Mouse (Mus musculus) G1E (cell line): ENCODE results near the gene Nudcd2. TPM values are rescaled to one million over a fixed set of nuclear protein-coding genes. Genes with fewer than 3 reads are reported as not detected.
A peak's percentile ranks its signal among the peaks of the same experiment; 100 is the strongest.

ENCODE experiments used
- ATAC-seq: 2 replicates; pipeline ENCODE4 v1.8.0; 2016; ENCODE audit warnings: mild to moderate bottlenecking; ENCODE audit not compliant: insufficient number of reproducible peaks, poor library complexity, low FRiP score, severe bottlenecking; ENCODE audit errors: extremely low read depth
- DNase-seq: peaks from one replicate; pipeline ENCODE4 v3.0.0; 2012; ENCODE audit warnings: low spot score
- H3K27me3 ChIP-seq: 2 replicates; pipeline ENCODE4 v1.6.1; 2012; ENCODE audit warnings: mild to moderate bottlenecking, low read length, inconsistent platforms; ENCODE audit not compliant: insufficient read depth
- H3K36me3 ChIP-seq: replicated peaks from 2 replicates; pipeline ENCODE3; 2012; ENCODE audit warnings: mild to moderate bottlenecking, inconsistent platforms
- H3K4me1 ChIP-seq: 2 replicates; pipeline ENCODE4 v1.6.1; 2012; ENCODE audit warnings: low read depth, low read length, inconsistent platforms, mixed read lengths; ENCODE audit not compliant: insufficient read depth
- H3K4me3 ChIP-seq: 2 replicates; pipeline ENCODE4 v1.5.1; 2012; ENCODE audit warnings: low read depth, mild to moderate bottlenecking, inconsistent platforms, low read length, moderate library complexity, mixed read lengths
- H3K9me3 ChIP-seq: replicated peaks from 2 replicates; pipeline ENCODE4 v1.6.1; 2012; ENCODE audit warnings: inconsistent platforms
- CTCF ChIP-seq: IDR thresholded peaks from 2 replicates; pipeline ENCODE4 v1.5.1; 2012; ENCODE audit warnings: low read depth, low read length, inconsistent platforms, mixed read lengths
- GATA1 ChIP-seq: IDR thresholded peaks from 2 replicates; pipeline ENCODE4 v1.6.1; 2012; ENCODE audit warnings: borderline replicate concordance, low read length, inconsistent platforms, mixed read lengths
- GATA2 ChIP-seq: IDR thresholded peaks from 2 replicates; pipeline ENCODE4 v1.6.1; 2012; ENCODE audit warnings: low read depth, low read length, inconsistent platforms, borderline replicate concordance
- POLR2AphosphoS5 ChIP-seq: IDR thresholded peaks from 2 replicates; pipeline ENCODE4 v1.6.1; 2012; ENCODE audit warnings: low read depth, low read length, inconsistent platforms; ENCODE audit not compliant: insufficient replicate concordance
- TAL1 ChIP-seq: conservative IDR thresholded peaks from 2 replicates; pipeline ENCODE4 v1.6.1; 2012; ENCODE audit warnings: low read depth, low read length, inconsistent platforms, mixed read lengths
- polyA plus RNA-seq: library from polyadenylated mRNA; stranded (reverse); fragments of >175 nt; gene quantifications from 2 replicates; pipeline ENCODE4 v1.2.3, GENCODE M21; 2012
- total RNA-seq, 2 experiments: library from RNA; stranded (forward) in 1 of 2; stranded (reverse) in 1 of 2; fragments of 200-1000 nt in 1 of 2; fragments of >200 nt in 1 of 2; fragmentation: Nextera tagmentation in 1 of 2; gene quantifications; 2 replicates each; pipeline ENCODE4 v1.2.3; 2014 to 2017

Gene Nudcd2
- total and polyA plus RNA-seq, 3 experiments = 54.0 to 183 (median 129) TPM

DNA sequence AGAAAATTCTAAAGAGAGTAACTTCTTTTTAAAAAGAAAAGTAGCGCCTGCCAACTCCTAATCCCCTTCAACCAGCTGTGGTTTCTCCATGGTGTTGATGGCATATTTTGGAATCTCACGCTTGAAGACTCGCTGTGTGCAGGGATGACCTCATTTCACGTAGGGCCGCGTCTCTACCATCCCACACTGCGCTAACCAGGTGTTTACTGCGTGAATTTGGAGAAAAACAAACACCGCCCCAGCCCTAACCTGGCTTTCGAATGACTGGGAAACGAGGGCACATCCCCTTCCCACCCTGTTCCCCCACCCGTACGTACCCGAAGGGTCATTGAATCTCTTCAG, 499 bp upstream of the Nudcd2 start:
- ATAC-seq (no peak), DNase-seq (no peak)
- peak overlapping the region; percentile 93 for H3K4me3 ChIP-seq
- peaks cover 43% of the 10 kb centered on the region for H3K36me3 ChIP-seq
- no peak for TF ChIP-seq GATA1
- TF ChIP-seq POLR2AphosphoS5 = no peak
- TF ChIP-seq GATA2 = no peak
- no peak for TF ChIP-seq CTCF
- no peak for TF ChIP-seq TAL1
- no peaks in the 10 kb centered on the region for H3K27me3 ChIP-seq
- H3K4me1 ChIP-seq = peaks cover 26% of the 10 kb centered on the region
- H3K9me3 ChIP-seq = no peaks in the 10 kb centered on the region

DNA sequence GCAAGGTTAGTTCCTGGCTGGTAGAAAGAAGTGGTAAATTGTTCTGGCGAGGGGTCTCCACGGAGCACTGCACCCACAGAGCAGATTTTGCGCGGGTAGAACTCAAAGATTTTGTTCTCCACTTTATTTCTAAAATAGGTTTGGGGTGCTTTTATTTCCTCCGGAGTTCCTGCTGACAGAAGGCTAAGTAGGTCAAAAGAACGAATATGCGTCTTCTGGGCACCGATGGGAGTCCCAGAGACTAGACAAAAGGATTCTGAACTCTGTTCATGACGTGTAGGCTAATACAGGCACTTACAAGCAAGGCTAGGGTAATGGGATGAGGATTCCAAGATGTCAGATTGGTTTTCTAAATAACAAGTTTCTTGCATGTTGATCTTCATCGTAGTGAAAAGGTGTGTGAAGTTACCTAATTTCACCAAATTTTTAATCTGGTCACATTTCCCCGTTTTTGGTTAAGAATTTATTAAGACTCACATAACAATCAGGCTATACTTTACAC, 835 bp downstream of the Nudcd2 start:
- peaks cover 26% of the 10 kb centered on the region for H3K4me1 ChIP-seq
- no peaks in the 10 kb centered on the region for H3K9me3 ChIP-seq
- DNase-seq (no peak), ATAC-seq (no peak)
- H3K4me3 ChIP-seq = peak overlapping the region; percentile 93
- no peak for TF ChIP-seq CTCF
- TF ChIP-seq POLR2AphosphoS5 = no peak
- TF ChIP-seq GATA2 = no peak
- TF ChIP-seq TAL1 = no peak
- TF ChIP-seq GATA1 = no peak
- H3K27me3 ChIP-seq = no peaks in the 10 kb centered on the region
- peaks cover 46% of the 10 kb centered on the region for H3K36me3 ChIP-seq

DNA sequence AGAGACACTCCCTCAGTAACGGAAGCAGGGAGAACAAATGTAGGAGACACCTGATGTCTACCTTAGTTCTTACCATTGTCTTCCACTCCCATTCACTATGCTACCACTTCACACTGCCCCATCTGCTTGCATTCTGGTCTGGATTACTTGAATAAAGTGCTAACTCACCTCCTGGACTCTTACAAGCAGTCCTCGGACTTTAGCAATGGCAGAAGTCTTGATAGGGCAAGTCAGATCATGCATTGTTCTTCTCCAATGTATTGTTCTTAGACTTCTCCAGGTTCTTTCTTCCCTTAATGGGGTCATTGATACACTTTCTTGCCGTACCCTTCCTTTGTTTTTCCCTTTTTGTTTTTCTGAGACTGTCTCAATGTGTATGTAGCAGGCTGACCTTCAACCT, 3.9 kb downstream of the Nudcd2 start:
- TF ChIP-seq GATA2 = no peak
- no peak for TF ChIP-seq CTCF
- peaks cover 27% of the 10 kb centered on the region for H3K4me1 ChIP-seq
- H3K9me3 ChIP-seq = no peaks in the 10 kb centered on the region
- peaks cover 60% of the 10 kb centered on the region for H3K36me3 ChIP-seq
- ATAC-seq (no peak), DNase-seq (no peak)
- H3K27me3 ChIP-seq = no peaks in the 10 kb centered on the region
- no peak overlapping the region for H3K4me3 ChIP-seq

DNA sequence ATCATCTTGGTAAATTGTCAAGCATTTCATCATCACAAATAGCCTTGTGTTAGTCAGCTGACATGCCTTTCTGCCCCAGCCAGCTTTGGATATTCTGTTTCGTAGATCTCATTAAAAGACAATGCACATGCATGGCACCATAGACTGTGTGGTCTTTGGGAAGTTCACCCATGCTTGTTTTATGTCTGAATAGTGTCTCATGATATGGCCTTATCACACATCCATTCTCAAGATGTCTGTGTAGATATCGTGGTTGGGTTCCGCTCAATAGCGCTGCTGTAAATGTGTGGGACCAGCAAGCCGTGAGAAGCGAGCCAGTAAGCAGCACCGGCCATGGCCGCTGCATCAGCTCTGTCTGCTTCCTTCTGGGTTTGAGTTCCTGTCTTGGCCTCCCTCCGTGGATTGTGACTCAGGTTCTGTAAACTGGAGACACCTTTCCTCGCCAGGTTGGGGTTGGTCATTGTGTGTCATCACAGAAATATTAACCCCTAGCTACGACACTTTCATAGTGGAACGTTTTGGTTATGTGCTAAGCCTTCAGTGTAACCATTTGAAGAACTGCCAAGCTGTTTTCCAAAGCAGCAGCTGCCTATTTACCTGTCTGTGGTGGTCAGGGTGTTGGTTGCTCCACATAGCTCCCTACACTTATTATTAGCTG, 8.3 kb downstream of the Nudcd2 start:
- peak; percentile 92 for ATAC-seq
- H3K9me3 ChIP-seq = no peaks in the 10 kb centered on the region
- DNase-seq = no peak
- TF ChIP-seq GATA1 (no peak), GATA2 (no peak), POLR2AphosphoS5 (no peak), CTCF (no peak), TAL1 (no peak)
- peak overlapping the region; percentile 1; the same call in 1 of the 2 replicates for H3K4me3 ChIP-seq
- H3K36me3 ChIP-seq = peaks cover 61% of the 10 kb centered on the region
- H3K27me3 ChIP-seq = no peaks in the 10 kb centered on the region
- peaks cover 23% of the 10 kb centered on the region for H3K4me1 ChIP-seq

GRCm38 (mm10) chr11:40744348-40744747, 10.9 kb downstream of the Nudcd2 start:
- H3K27me3 ChIP-seq = no peaks in the 10 kb centered on the region
- no peak for ATAC-seq
- H3K4me1 ChIP-seq = peaks cover 17% of the 10 kb centered on the region
- no peak overlapping the region for H3K4me3 ChIP-seq
- no peak for TF ChIP-seq GATA1
- no peak for TF ChIP-seq POLR2AphosphoS5
- H3K9me3 ChIP-seq = no peaks in the 10 kb centered on the region
- no peak for DNase-seq
- H3K36me3 ChIP-seq = peaks cover 49% of the 10 kb centered on the region

- no peak for TF ChIP-seq GATA2
- no peak for TF ChIP-seq CTCF
- TF ChIP-seq GATA1 = no peak
- no peak for TF ChIP-seq TAL1
- no peak for TF ChIP-seq POLR2AphosphoS5
- no peaks in the 10 kb centered on the region for H3K9me3 ChIP-seq
- peaks cover 56% of the 10 kb centered on the region for H3K36me3 ChIP-seq
- H3K4me1 ChIP-seq = peaks cover 12% of the 10 kb centered on the region
- H3K27me3 ChIP-seq = no peaks in the 10 kb centered on the region
- H3K4me3 ChIP-seq = no peak overlapping the region
- ATAC-seq (no peak), DNase-seq (no peak)
These were observed 12.9 kb downstream of the Nudcd2 start for GRCm38 (mm10) chr11:40746361-40746760.
